Mouse (Mus musculus) cerebellum, adult 2 months (tissue): ENCODE data around the gene Slc38a2. TPM values are rescaled to one million over a fixed set of nuclear protein-coding genes. Genes with fewer than 3 reads are reported as not detected.
A peak's percentile ranks its signal among the peaks of the same experiment; 100 is the strongest.

Experiments
- DNase-seq, 2 experiments: peaks; one replicate each; pipeline ENCODE4 v3.0.0; 2021
- H3K27ac ChIP-seq: fragments of 200-500 bp; 2 replicates; pipeline ENCODE4 v1.5.1; 2012; ENCODE audit warnings: low read length, control low read depth, inconsistent platforms; ENCODE audit not compliant: insufficient read depth
- H3K27me3 ChIP-seq: fragments of 200-500 bp; 2 replicates; pipeline ENCODE4 v1.6.1; 2012; ENCODE audit warnings: inconsistent platforms, mild to moderate bottlenecking, low read length, moderate library complexity; ENCODE audit not compliant: control insufficient read depth, insufficient read depth
- H3K4me1 ChIP-seq: fragments of 200-500 bp; 2 replicates; pipeline ENCODE4 v1.6.1; 2011; ENCODE audit warnings: low read length; ENCODE audit not compliant: control insufficient read depth, insufficient read depth
- H3K4me3 ChIP-seq: fragments of 200-500 bp; replicated peaks from 2 replicates; pipeline ENCODE3; 2011; ENCODE audit warnings: mild to moderate bottlenecking, low read depth, low read length, control low read depth; ENCODE audit not compliant: insufficient read depth
- CTCF ChIP-seq: fragments of 200-500 bp; IDR thresholded peaks from 2 replicates; pipeline ENCODE4 v1.5.1; 2011; ENCODE audit warnings: low read depth, mild to moderate bottlenecking, control low read depth, low read length, moderate library complexity, borderline replicate concordance; ENCODE audit not compliant: insufficient read depth
- POLR2A ChIP-seq: fragments of 200-500 bp; IDR thresholded peaks from 2 replicates; pipeline ENCODE4 v1.6.1; 2011; ENCODE audit warnings: low read length, control low read depth, borderline replicate concordance; ENCODE audit not compliant: insufficient read depth
- WGBS: fragments of 180-500 bp; shearing (Covaris S2); methylation state at CpG from one replicate; pipeline ENCODE4 v1.1.7; 2018; 5-methylcytosine and 5-hydroxymethylcytosine counted together
- polyA plus RNA-seq: library from polyadenylated mRNA; depleted of rRNA; stranded (reverse); fragments of >200 nt; gene quantifications from 2 replicates; pipeline ENCODE4 v1.2.3, GENCODE M21; 2012

Gene Slc38a2
- polyA plus RNA-seq, 1 experiment, result 103 TPM

- H3K27ac ChIP-seq, result no peak overlapping the region
- DNase-seq, result no peak
- no peaks in the 10 kb centered on the region for H3K4me1 ChIP-seq
- TF ChIP-seq POLR2A, result no peak
- TF ChIP-seq CTCF, result no peak
- 60% methylated on average over 13 of the region's 13 CpGs for WGBS
- no peaks in the 10 kb centered on the region for H3K27me3 ChIP-seq
- H3K4me3 ChIP-seq, result no peak overlapping the region
Measured at GRCm38 (mm10) chr15:96660590-96661141, 38.9 kb downstream of the Slc38a2 start.

- 89% methylated on average over 14 of the region's 14 CpGs for WGBS
- TF ChIP-seq POLR2A, result no peak
- TF ChIP-seq CTCF, result no peak
- Histone ChIP-seq H3K4me3 (no peak overlapping the region), H3K4me1 (no peaks in the 10 kb centered on the region), H3K27me3 (no peaks in the 10 kb centered on the region), H3K27ac (no peak overlapping the region)
- DNase-seq, result no peak
Measured at GRCm38 (mm10) chr15:96658275-96658602, 41.3 kb downstream of the Slc38a2 start.

- H3K4me3 ChIP-seq, result no peak overlapping the region
- TF ChIP-seq POLR2A, result no peak
- no peak for TF ChIP-seq CTCF
- H3K4me1 ChIP-seq, result no peaks in the 10 kb centered on the region
- no peak overlapping the region for H3K27ac ChIP-seq
- WGBS, result 88% methylated on average over 17 of the region's 17 CpGs
- no peak for DNase-seq
- H3K27me3 ChIP-seq, result no peaks in the 10 kb centered on the region
Measured at GRCm38 (mm10) chr15:96657576-96658274, 41.8 kb downstream of the Slc38a2 start.

GRCm38 (mm10) chr15:96655514-96655913 lies 44.0 kb downstream of the Slc38a2 start:
- TF ChIP-seq POLR2A (no peak), CTCF (no peak)
- Histone ChIP-seq H3K4me1 (no peaks in the 10 kb centered on the region), H3K27me3 (no peaks in the 10 kb centered on the region), H3K27ac (no peak overlapping the region), H3K4me3 (no peak overlapping the region)
- WGBS, result 91% methylated on average over 14 of the region's 14 CpGs
- DNase-seq, result no peak

GRCm38 (mm10) chr15:96654714-96655113 lies 44.8 kb downstream of the Slc38a2 start:
- no peak for DNase-seq
- Histone ChIP-seq H3K27me3 (no peaks in the 10 kb centered on the region), H3K4me1 (no peaks in the 10 kb centered on the region), H3K27ac (no peak overlapping the region), H3K4me3 (no peak overlapping the region)
- no peak for TF ChIP-seq CTCF
- TF ChIP-seq POLR2A, result no peak
- 67% methylated on average over 8 of the region's 8 CpGs for WGBS

GRCm38 (mm10) chr15:96653011-96653410 lies 46.5 kb downstream of the Slc38a2 start:
- Histone ChIP-seq H3K4me1 (no peaks in the 10 kb centered on the region), H3K27ac (no peak overlapping the region), H3K27me3 (no peaks in the 10 kb centered on the region), H3K4me3 (no peak overlapping the region)
- WGBS, result 82% methylated on average over 16 of the region's 16 CpGs
- no peak for TF ChIP-seq POLR2A
- TF ChIP-seq CTCF, result no peak
- DNase-seq, result no peak

GRCm38 (mm10) chr15:96652531-96652930 lies 47.0 kb downstream of the Slc38a2 start:
- no peak for DNase-seq
- Histone ChIP-seq H3K27ac (no peak overlapping the region), H3K4me1 (no peaks in the 10 kb centered on the region), H3K27me3 (no peaks in the 10 kb centered on the region), H3K4me3 (peak overlapping the region; percentile 15)
- TF ChIP-seq POLR2A (no peak), CTCF (no peak)
- 12% methylated on average over 10 of the region's 10 CpGs for WGBS

- TF ChIP-seq POLR2A (no peak), CTCF (no peak)
- 46% methylated on average over 15 of the region's 15 CpGs for WGBS
- Histone ChIP-seq H3K27me3 (no peaks in the 10 kb centered on the region), H3K27ac (no peak overlapping the region), H3K4me3 (no peak overlapping the region), H3K4me1 (no peaks in the 10 kb centered on the region)
- DNase-seq, result no peak
Measured at GRCm38 (mm10) chr15:96647376-96647775, 52.2 kb downstream of the Slc38a2 start.
